Mouse (Mus musculus): ENCODE data around the gene Rpl34.

DNA sequence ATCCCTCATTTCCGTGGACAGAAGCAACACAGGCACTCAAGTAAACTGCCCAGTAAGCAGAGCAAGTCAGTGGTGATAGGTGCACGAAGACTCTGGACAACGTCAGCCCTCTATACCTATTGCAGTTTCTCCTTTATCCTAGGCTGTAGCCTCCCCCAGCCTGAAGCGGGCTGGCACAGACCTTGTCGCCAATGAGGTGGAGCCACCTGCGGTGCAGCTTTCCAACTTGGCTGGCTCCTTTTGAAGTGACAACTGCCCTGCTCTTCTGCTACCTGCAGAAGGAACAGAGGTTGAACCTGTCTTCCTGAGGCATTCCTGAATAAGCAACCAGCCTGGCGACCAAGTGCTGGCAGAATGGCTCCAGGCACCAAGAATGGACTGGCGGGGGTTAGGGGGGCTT, 46.4 kb downstream of the Rpl34 start:
- TF ChIP-seq POLR2A (IDR thresholded peaks at IDR 0.05; ENCODE audit: low read depth, low read length) (no peak), CTCF (IDR thresholded peaks at IDR 0.05; ENCODE audit: extremely low read depth, insufficient read length, insufficient replicate concordance, low read depth, low read length) (no peak)
